Mouse (Mus musculus) urinary bladder, adult 18-20 months (tissue): ENCODE measurements around the gene Vezf1.
"Not testable (repeated sequence)": the region's sequence is repeated elsewhere in the genome, so short reads cannot be mapped to it uniquely, and the experiment has no call there.

ENCODE experiments used
- DNase-seq, 2 experiments: peaks; one replicate each; pipeline ENCODE4 v3.0.0; 2022; ENCODE audit warnings: low spot score in 2 of 2, mixed read lengths in 2 of 2

The Vezf1 gene

GRCm38 (mm10) chr11:88067586-88068410 is at the start of gene Vezf1:
Gene Vezf1, plus strand, starts transcription at chr11:88068279.
- peak; percentile 55 to 72 for DNase-seq

- no peak for DNase-seq
These were observed 44.1 kb upstream of the Vezf1 start for GRCm38 (mm10) chr11:88023933-88024332.

- no peak for DNase-seq
These were observed 40.6 kb upstream of the Vezf1 start for GRCm38 (mm10) chr11:88027391-88028035.

GRCm38 (mm10) chr11:88028193-88028684 is 39.8 kb upstream of the Vezf1 start:
- no peak for DNase-seq

- no peak for DNase-seq
These were observed 37.9 kb upstream of the Vezf1 start for GRCm38 (mm10) chr11:88030219-88030618.

GRCm38 (mm10) chr11:88030836-88031235 is 37.2 kb upstream of the Vezf1 start:
- no peak for DNase-seq

- DNase-seq = no peak
These were observed 36.3 kb upstream of the Vezf1 start for GRCm38 (mm10) chr11:88031753-88032152.

- DNase-seq = no peak
These were observed 32.1 kb upstream of the Vezf1 start for GRCm38 (mm10) chr11:88035970-88036369.

GRCm38 (mm10) chr11:88036761-88037251 is 31.3 kb upstream of the Vezf1 start:
- no peak for DNase-seq

GRCm38 (mm10) chr11:88037386-88037785 is 30.7 kb upstream of the Vezf1 start:
- DNase-seq = no peak

- DNase-seq = no peak
These were observed 29.0 kb upstream of the Vezf1 start for GRCm38 (mm10) chr11:88039066-88039465.

- DNase-seq = no peak
These were observed 23.8 kb upstream of the Vezf1 start for GRCm38 (mm10) chr11:88044314-88044713.

GRCm38 (mm10) chr11:88045159-88045558 is 22.9 kb upstream of the Vezf1 start:
- DNase-seq = not testable (repeated sequence)

- no peak for DNase-seq
These were observed 22.2 kb upstream of the Vezf1 start for GRCm38 (mm10) chr11:88045878-88046277.

GRCm38 (mm10) chr11:88046323-88046937 is 21.6 kb upstream of the Vezf1 start:
- DNase-seq = no peak

GRCm38 (mm10) chr11:88046944-88047794 is 20.9 kb upstream of the Vezf1 start, which contains the start of gene Srsf1:
Gene Srsf1, plus strand, starts transcription at chr11:88047373.
- peak; percentile 93 to 95 for DNase-seq

- peak; percentile 56 to 69 for DNase-seq
These were observed 20.1 kb upstream of the Vezf1 start for GRCm38 (mm10) chr11:88047871-88048531.

- no peak for DNase-seq
These were observed 19.0 kb upstream of the Vezf1 start for GRCm38 (mm10) chr11:88048961-88049670.

GRCm38 (mm10) chr11:88049732-88050131 is 18.3 kb upstream of the Vezf1 start:
- DNase-seq = no peak

GRCm38 (mm10) chr11:88052638-88053037 is 15.4 kb upstream of the Vezf1 start:
- no peak for DNase-seq
